Mouse (Mus musculus) erythroblast, embryonic 14.5 days (primary cell): ENCODE data around the gene Eif2ak3.

Source experiments
- GATA1 ChIP-seq: IDR thresholded peaks from 2 replicates; pipeline ENCODE4 v1.6.1; 2012; ENCODE audit warnings: low read length, inconsistent platforms, mixed read lengths
- TAL1 ChIP-seq: IDR thresholded peaks from 3 replicates; pipeline ENCODE4 v1.6.1; 2012; ENCODE audit warnings: low read length, inconsistent platforms, mixed read lengths

GRCm38 (mm10) chr6:70810524-70810923 is 33.8 kb upstream of the Eif2ak3 start:
- no peak for TF ChIP-seq TAL1
- no peak for TF ChIP-seq GATA1
